Mouse (Mus musculus): ENCODE measurements around the gene Noc3l.

DNA sequence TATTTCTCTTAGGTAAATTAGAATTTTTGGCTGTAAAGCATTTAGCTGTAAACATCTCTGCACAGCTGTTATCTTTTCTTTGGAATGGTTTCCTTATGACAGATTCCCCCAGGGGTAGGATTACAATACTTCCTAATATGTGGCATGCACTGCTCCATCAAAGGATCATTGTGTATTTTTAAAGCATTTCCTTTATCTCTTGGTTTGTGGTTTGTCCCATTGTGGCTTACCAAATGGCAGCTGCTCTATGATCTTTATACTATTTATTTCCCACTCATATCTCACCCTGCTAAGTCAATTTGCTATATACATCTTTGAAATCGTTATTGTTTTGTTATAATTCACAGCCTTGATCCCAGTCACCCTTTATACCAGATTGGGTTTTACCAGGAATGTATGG, 14.2 kb upstream of the Noc3l start:
- TF ChIP-seq CTCF (IDR thresholded peaks at IDR 0.05; ENCODE audit: low read depth) = no peak
- no peak for TF ChIP-seq EP300 (IDR thresholded peaks at IDR 0.05; ENCODE audit: low read depth)

Data from liver, postnatal 0 days (tissue).